Mouse (Mus musculus) right cerebral cortex, postnatal 36 days (tissue): ENCODE results near the gene Edc4.

ENCODE experiments used
- DNase-seq, 2 experiments: peaks; one replicate each; pipeline ENCODE4 v3.0.0; 2022; ENCODE audit warnings: low spot score in 2 of 2, mixed read lengths in 1 of 2

Edc4 gene

GRCm38 (mm10) chr8:105942026-105942425, 61.3 kb downstream of the Edc4 start:
- no peak for DNase-seq

DNA sequence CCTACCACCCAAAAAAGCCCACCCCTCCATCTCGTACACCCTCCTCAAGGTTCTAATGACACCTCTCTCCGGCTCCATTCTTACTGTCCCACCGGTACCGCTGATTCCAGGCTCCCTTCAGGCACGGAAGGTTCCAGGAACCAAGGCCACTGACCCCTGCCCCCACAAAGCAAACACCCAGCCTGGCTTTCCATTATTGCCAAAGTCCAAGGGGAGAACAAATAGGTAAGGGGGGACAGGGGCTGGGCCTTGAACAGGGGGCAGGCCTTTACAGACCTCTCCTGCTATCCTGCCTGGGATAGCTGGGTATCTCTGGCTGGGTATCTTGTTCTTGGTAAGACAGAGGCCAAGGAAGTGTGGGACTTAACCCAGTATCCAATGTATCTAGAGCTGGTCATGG, 61.9 kb downstream of the Edc4 start:
- DNase-seq, result no peak

DNA sequence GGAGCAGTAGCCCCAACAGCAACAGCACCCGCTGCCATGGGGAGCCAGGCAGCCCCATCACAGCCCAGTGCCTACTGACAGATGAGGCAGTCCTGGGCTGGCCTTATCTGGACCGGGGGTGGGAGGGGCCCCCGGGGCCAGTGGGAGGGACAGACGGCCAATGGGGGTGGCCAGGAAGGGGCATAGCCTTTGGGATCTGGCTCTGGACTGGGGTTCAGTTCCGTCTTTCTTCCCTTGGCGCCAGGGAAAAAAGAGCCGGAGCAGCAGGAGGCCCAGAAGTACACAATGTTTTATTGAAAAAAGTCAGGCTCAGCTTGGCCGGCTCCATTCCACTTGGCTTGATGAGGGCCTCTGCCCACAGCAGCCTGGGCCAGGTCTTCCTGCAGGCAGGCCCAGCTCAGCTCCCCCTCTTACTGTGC, 62.6 kb downstream of the Edc4 start, which contains the start of gene Lcat:
Gene Lcat, minus strand, starts transcription at position 62 of the 419 bp plus-strand sequence.
- no peak for DNase-seq
